Mouse (Mus musculus) right cerebral cortex, postnatal 36 days (tissue): ENCODE results near the gene Hlcs.

ENCODE experiments used
- DNase-seq, 2 experiments: peaks; one replicate each; pipeline ENCODE4 v3.0.0; 2022; ENCODE audit warnings: low spot score in 2 of 2, mixed read lengths in 1 of 2

Hlcs gene

GRCm38 (mm10) chr16:94289138-94290072, 24.0 kb downstream of the Hlcs start:
- peak; percentile 84 to 87 for DNase-seq

- DNase-seq = no peak
Observed at GRCm38 (mm10) chr16:94287826-94288225, 25.5 kb downstream of the Hlcs start.

GRCm38 (mm10) chr16:94283972-94284371, 29.4 kb downstream of the Hlcs start:
- DNase-seq = no peak

GRCm38 (mm10) chr16:94270826-94271225, 42.5 kb downstream of the Hlcs start:
- DNase-seq = no peak

- peak; percentile 73 to 75 for DNase-seq
Observed at GRCm38 (mm10) chr16:94269635-94270034, 43.7 kb downstream of the Hlcs start.

- DNase-seq = no peak
Observed at GRCm38 (mm10) chr16:94268205-94268604, 45.2 kb downstream of the Hlcs start.

GRCm38 (mm10) chr16:94264611-94265010, 48.8 kb downstream of the Hlcs start:
- no peak for DNase-seq

- no peak for DNase-seq
Observed at GRCm38 (mm10) chr16:94262501-94262900, 50.9 kb downstream of the Hlcs start.

GRCm38 (mm10) chr16:94260938-94261630, 52.3 kb downstream of the Hlcs start:
- DNase-seq = no peak

- peak in 1 of 2 experiments; percentile 62 for DNase-seq
Observed at GRCm38 (mm10) chr16:94258366-94259310, 54.7 kb downstream of the Hlcs start.

- DNase-seq = no peak
Observed at GRCm38 (mm10) chr16:94255592-94255991, 57.8 kb downstream of the Hlcs start.

GRCm38 (mm10) chr16:94255035-94255434, 58.3 kb downstream of the Hlcs start:
- DNase-seq = no peak

- no peak for DNase-seq
Observed at GRCm38 (mm10) chr16:94254415-94254891, 58.9 kb downstream of the Hlcs start.

- no peak for DNase-seq
Observed at GRCm38 (mm10) chr16:94253671-94254414, 59.5 kb downstream of the Hlcs start.

GRCm38 (mm10) chr16:94251756-94252155, 61.6 kb downstream of the Hlcs start:
- DNase-seq = no peak

GRCm38 (mm10) chr16:94250640-94251349, 62.6 kb downstream of the Hlcs start:
- DNase-seq = peak in 1 of 2 experiments; percentile 62

GRCm38 (mm10) chr16:94250136-94250535, 63.2 kb downstream of the Hlcs start:
- DNase-seq = no peak

- no peak for DNase-seq
Observed at GRCm38 (mm10) chr16:94249666-94250065, 63.7 kb downstream of the Hlcs start.

GRCm38 (mm10) chr16:94248721-94249120, 64.7 kb downstream of the Hlcs start:
- no peak for DNase-seq

- no peak for DNase-seq
Observed at GRCm38 (mm10) chr16:94246976-94247375, 66.4 kb downstream of the Hlcs start.
